Mouse (Mus musculus): Measurements from ENCODE around the gene Cxcr4.

The Cxcr4 gene

DNA sequence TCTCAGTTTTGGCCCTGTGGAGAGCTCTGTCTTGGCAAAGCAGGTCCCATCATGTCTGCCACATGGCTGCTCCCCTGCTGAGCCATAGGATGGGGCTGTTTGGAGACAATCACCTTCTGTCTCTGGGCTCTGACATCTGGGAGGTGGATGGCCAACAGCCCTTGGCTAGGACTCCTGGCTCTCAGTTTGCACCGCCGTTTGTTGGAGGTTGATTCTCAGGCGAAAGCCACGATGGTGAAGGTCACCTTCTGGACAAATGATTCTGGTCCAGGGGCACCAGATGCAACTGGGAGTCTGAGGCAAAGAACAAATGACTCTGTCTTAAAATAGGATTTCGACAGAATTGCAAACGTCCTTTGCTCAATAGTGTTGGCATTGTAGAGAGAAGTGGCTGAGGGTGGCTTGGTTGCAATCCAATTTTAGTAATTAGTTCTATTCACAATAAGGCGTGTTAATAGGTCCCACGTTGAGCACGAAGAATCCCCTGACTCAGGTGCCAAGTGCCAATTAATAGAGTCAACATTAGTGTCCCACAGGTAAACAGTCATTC lies 30.7 kb downstream of the Cxcr4 start:
- TF ChIP-seq GATA4 (IDR thresholded peaks at IDR 0.05; ENCODE audit: insufficient replicate concordance, low read length), result no peak

DNA sequence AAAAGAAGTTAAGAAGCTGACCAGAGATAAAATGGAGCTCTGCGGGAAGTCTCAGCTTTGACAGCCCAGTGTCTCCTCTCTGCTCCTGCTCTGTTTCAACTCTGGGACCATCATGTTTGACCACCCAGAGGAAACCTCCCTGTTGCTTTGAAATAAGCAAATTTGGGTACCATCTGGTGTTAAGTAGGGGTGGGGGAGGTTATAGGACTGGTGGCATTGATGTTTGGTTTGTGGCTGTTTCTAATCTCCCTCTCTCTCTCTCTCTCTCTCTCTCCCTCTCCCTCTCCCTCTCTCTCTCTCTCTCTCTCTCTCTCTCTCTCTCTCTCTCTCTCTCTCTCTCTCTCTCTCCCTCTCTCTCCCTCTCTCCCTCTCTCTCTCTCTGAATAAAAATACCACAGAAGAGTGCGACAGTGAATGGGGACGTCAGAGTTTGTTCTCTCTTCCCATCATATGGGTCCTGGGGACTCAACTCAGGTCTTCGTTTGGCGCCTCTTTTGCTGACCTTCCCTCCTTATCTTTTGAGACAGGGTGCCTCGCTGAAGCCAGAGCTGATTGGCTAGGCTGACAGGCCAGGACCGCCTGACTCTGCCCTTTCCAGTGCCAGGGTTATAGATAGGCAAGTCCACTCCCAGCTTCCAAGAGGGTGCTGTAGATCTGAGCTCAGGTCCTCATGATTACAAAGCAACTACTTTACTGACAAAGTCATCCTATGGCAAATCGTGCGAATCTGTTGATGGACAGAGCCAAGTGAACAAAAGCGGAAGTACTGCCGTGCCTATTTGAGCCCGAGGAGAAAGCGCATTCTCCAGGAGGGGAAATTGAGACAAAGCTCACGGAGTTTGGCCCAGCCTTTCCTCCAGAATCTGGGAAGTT lies 31.4 kb downstream of the Cxcr4 start:
- no peak for TF ChIP-seq GATA4 (IDR thresholded peaks at IDR 0.05; ENCODE audit: insufficient replicate concordance, low read length)

DNA sequence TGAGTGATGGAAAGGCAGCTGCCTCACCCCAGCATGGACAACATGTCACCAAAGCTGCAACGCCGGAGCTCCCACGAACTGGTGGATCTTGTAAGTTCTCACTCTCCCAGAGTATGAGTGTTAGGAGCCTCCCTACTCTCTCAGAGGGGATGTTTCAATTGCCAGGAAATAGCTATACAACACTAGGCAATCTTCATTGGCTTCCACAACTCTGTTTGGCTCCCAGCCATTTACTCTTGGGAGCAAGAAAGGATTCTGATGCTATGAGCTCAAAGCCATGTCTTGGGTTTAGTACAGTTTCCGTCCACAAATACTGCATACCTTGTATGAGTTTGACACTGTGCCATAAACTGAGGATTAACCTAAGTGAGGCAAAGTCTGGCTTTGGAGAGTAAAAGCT lies 34.1 kb downstream of the Cxcr4 start:
- no peak for TF ChIP-seq GATA4 (IDR thresholded peaks at IDR 0.05; ENCODE audit: insufficient replicate concordance, low read length)

DNA sequence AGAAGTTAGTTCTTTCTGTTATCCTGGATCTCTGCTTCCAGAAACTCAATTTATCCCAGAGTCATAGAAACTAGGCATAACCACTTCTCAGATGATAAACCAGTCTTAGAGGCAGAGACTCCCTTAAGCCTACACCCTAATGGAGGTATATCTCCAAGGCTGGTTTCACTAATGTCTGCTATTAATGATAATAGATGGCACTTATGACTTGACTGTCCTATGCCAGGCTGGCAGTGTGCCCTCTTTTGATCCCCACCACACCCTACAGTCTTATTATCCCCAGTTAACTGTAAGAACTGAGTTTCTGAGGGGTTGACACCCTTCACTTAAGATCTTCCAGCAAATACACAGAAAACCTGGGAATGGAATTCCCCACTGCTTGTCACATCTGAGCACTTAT lies 39.5 kb downstream of the Cxcr4 start:
- no peak for TF ChIP-seq GATA4 (IDR thresholded peaks at IDR 0.05; ENCODE audit: insufficient replicate concordance, low read length)

DNA sequence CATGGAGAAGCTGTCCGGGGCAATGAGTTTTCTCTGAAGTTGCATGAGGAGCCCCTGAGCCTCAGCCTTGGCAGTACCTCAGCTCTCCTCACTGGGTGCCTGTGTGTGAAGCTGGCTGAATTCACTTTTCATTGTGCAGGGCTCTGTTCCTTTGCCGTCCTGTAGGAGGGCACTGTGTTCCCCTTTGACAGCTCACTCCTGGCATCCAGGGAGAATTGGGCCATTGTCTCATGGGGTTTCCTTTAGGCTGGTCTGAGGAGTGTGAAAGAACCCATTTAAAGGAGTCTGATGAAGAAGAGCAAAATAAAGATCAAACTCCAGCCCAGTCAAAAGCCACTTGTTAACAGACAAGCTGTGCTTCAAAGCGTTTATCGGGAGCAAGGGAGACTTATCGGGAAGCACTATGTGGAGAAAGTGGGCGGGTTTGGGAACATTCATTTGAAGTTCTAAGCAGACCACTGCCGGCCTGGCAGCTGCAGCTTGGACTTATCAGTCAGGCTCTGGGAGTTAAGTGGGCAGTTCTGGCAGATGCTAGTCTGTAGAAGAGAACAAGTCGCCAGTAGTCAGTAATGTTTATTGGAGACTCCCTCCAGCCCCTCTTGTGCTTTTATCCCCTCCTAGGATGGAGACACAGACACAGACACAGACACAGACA lies 40.2 kb downstream of the Cxcr4 start:
- no peak for TF ChIP-seq GATA4 (IDR thresholded peaks at IDR 0.05; ENCODE audit: insufficient replicate concordance, low read length)

DNA sequence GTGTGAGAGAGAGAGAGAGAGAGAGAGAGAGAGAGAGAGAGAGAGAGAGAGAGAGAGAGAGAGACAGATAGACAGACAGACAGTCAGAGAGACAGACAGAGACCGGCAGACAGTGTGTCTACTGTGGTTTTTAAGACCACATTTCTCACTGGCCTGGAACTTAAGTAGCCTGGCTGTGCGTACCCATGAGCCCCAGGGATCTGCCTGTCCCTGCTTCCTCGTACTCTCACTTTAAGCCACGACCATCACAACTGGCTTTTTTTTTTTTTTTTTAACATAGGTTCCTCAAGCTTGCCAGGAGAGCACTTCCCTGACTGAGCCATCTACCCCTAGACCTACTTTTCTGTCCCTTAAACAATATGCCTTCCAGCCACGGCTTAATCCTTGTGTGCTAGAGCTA lies 42.7 kb downstream of the Cxcr4 start:
- TF ChIP-seq GATA4 (IDR thresholded peaks at IDR 0.05; ENCODE audit: insufficient replicate concordance, low read length), result no peak

- TF ChIP-seq GATA4 (IDR thresholded peaks at IDR 0.05; ENCODE audit: insufficient replicate concordance, low read length), result no peak
These were observed 43.1 kb downstream of the Cxcr4 start for GRCm38 (mm10) chr1:128549007-128549406.

GRCm38 (mm10) chr1:128548220-128548998 lies 43.7 kb downstream of the Cxcr4 start:
- TF ChIP-seq GATA4 (IDR thresholded peaks at IDR 0.05; ENCODE audit: insufficient replicate concordance, low read length), result no peak

DNA sequence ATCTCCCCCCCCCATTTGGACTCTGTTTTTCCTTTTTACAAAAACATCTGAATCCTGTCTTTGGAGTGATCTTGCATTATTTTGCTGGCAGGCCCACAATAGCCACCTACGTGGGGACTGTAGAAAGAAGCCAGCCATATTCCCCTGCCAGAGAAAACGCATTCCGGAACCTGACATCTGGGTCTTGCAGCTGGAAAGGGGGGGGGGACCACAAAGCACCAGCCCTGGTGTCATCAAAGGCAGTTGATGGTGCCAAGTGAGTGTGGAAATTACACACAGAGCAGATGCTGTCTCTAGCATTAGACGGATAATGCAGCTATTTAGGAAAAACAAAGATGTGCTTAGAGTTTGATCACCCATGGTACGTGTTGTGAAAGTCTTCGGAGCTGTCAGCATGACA lies 46.4 kb downstream of the Cxcr4 start:
- no peak for TF ChIP-seq GATA4 (IDR thresholded peaks at IDR 0.05; ENCODE audit: insufficient replicate concordance, low read length)

DNA sequence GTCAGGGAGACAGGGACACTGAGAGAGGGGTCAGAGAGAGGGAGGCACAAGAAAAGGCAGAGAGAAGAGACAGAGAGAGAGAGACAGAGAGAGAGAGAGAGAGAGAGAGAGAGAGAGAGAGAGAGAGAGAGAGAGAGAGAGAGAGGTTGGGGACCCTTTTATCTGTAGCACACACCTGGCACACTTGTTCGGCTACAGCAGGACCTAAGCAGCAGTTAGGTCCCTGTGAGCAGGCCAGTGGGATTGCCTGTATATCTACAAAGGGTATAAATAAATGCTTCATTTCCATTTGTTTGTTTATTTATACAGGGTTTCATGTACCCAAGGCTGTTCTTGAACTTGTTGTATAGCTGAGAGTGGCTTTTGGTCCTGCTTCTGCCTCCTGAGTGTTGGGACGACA lies 49.0 kb downstream of the Cxcr4 start:
- no peak for TF ChIP-seq GATA4 (IDR thresholded peaks at IDR 0.05; ENCODE audit: insufficient replicate concordance, low read length)

DNA sequence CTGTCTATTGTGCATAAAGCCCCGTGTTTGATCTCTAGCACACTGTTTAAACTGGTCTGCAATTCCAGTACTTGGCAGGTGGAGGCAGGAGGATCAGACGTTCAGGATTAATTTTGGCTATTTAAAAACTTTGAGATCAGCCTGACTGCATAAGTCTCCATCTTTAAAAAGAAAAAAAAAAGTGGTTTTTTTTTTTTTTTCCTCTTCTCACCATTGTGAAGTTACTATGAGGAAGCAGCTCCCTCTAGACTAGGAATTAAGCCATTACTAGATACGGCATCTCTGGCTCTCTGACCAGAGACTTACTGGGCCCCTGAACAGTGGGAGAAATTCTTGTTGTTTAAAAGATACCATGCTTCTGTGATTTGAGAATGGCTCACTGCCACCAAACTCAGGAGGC lies 49.5 kb downstream of the Cxcr4 start:
- no peak for TF ChIP-seq GATA4 (IDR thresholded peaks at IDR 0.05; ENCODE audit: insufficient replicate concordance, low read length)

GRCm38 (mm10) chr1:128540213-128540612 lies 51.9 kb downstream of the Cxcr4 start:
- TF ChIP-seq GATA4 (IDR thresholded peaks at IDR 0.05; ENCODE audit: insufficient replicate concordance, low read length), result no peak

- TF ChIP-seq GATA4 (IDR thresholded peaks at IDR 0.05; ENCODE audit: insufficient replicate concordance, low read length), result no peak
These were observed 52.5 kb downstream of the Cxcr4 start for GRCm38 (mm10) chr1:128539555-128539954.

All from liver, adult (tissue).